Mouse (Mus musculus) heart, adult 18-20 months (tissue): ENCODE measurements at regions not wholly inside any gene's neighbourhood (a gene's known extent, or its start where the extent isn't known, plus 50 kb on each side); places are given as distances from the start of the nearest gene placed in this dataset.

Experiments used
- DNase-seq, 2 experiments: peaks; one replicate each; pipeline ENCODE4 v3.0.0; 2021 to 2022; ENCODE audit warnings: mixed read lengths in 1 of 2

- no peak for DNase-seq
Observed at GRCm38 (mm10) chr3:156414431-156415427, 146.9 kb upstream of the Negr1 start.

DNA sequence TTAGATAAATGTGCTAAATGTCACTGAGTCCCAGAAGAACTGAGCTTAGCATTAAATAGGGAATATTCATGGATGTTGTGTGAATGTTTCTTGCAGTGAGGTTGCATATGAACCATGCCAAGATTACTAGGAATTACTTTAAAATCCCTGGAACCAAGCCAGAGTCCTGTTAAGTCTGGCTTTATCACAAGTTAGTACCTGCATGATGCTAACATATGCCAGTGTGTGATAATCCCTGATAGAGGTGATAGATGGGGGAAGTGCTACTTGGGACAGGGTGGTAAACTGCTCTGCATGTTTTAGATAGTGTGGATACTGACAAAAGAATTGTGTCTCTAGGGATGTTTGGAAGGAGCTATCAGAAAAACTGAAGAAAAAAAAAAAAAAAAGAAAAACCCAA is 143.5 kb upstream of the Negr1 start:
- no peak for DNase-seq

- DNase-seq, result no peak
Observed at GRCm38 (mm10) chr3:156423100-156423499, 138.5 kb upstream of the Negr1 start.

DNA sequence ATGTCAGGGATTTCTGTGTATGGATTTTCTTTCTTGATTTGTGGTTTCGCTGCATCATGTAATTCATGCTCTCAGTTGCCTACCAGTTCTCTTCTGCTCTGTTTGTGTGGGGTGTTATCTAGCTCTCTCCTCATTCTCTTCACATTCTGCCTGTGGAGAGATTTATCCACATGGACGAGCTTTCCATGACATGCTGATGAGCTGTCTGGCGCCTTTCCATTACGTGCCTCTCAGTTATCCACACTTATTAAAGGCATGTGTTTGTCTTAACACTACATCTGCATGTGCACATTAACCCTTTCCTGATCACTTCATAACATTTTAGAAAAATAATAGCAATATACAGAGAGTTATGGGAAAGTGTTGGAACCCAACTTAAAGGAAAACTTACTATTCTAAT is 106.6 kb upstream of the Negr1 start:
- no peak for DNase-seq

GRCm38 (mm10) chr3:156463299-156463698 is 98.3 kb upstream of the Negr1 start:
- DNase-seq, result no peak

DNA sequence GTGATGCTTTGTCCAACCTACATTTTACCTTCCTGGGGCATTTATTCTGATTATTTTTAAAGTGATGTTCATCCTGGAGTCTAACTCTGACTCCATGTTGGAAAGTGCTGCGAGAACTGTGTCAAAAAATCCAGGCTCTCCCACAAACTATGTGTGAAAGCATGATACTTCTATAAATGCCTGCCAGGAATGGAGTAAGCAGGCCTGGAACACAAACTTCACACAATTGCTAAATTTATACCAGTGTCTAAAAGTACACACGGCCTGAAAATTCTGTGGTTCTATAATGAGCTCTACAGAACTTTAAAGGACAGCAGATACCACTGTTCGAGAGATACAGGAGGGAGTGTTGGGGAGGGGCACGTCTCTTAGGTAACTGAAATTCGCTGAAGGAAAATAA is 96.0 kb upstream of the Negr1 start:
- no peak for DNase-seq

- DNase-seq, result no peak
Observed at GRCm38 (mm10) chr3:156472665-156473064, 88.9 kb upstream of the Negr1 start.
